Mouse (Mus musculus): ENCODE measurements around the gene 2310050C09Rik. TPM values are rescaled to one million over a fixed set of nuclear protein-coding genes. Genes with fewer than 3 reads are reported as not detected.

Gene 2310050C09Rik
- total RNA-seq (2014; rRNA removed; ENCODE audit: low replicate concordance) (not detected in 2 replicates), polyA plus RNA-seq (2015; fragmentation: Nextera tagmentation; extraction: Ambion mirVana) (not detected in 2 replicates)

DNA sequence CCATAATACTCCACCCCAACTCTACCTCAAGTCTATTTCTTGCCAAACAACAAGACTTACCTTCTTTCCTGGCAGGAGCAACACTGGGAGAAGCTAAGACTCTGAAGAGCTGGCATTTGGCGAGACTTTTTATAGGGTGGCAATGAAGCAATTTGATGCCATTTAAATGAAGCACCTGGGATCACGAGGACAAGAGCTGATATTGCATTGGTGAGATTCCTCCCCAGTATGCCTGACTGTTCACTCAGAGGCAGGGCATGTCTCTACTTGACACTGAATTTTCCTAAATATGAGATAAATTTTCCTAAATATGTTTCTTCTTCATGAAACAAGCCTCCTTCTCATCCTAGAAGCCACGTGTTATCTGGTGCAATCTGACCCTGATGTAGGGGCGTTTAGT lies at the start of gene 2310050C09Rik:
Gene 2310050C09Rik (minus strand): TSS at position 101 of the 400 bp plus-strand sequence.
- Histone ChIP-seq H3K36me3 (replicated peaks; ENCODE audit: control insufficient read depth, insufficient read depth, low read length) (no peaks in the 10 kb centered on the region), H3K4me1 (ENCODE audit: control insufficient read depth, insufficient read depth) (no peaks in the 10 kb centered on the region), H3K9ac (replicated peaks; ENCODE audit: low read depth, low read length) (no peak within 1 kb of the TSS), H3K27me3 (ENCODE audit: control insufficient read depth, insufficient read depth, low read length) (no peaks in the 10 kb centered on the region), H3K27ac (ENCODE audit: low read depth) (no peak within 1 kb of the TSS), H3K4me2 (ENCODE audit: low read depth, low read length) (no peak within 1 kb of the TSS), H3K4me3 (ENCODE audit: low read depth, low read length) (no peak within 1 kb of the TSS), H3K9me3 (replicated peaks; ENCODE audit: control insufficient read depth, low read length) (no peaks in the 10 kb centered on the region)
- 64% methylated on average over 4 of the region's 4 CpGs for WGBS
- ATAC-seq (ENCODE audit: insufficient read depth, low read depth) = no peak
- no peak for DNase-seq (ENCODE audit: low spot score)
- TF ChIP-seq CTCF (IDR thresholded peaks at IDR 0.05; ENCODE audit: low read depth) (no peak), EP300 (IDR thresholded peaks at IDR 0.05; ENCODE audit: low read depth) (no peak)

DNA sequence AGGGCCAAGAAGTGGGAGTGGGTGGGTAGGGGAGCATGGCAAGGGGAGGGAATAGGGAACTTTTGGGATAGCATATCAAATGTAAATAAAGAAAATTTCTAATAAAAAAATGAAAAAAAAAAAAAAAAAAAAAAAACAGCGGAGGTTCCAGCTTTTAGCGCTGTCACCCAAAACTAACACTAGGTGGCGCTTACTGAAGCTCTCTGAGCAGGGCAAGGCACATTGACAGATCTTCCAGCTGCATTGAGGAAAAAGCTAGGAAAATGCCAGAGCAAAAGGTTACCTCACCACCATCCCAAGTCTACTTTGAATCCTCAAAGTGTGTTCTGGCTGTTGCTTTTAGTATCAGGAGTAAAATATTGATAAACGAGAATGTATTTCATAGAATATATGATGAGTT lies 37.6 kb upstream of the 2310050C09Rik start:
- H3K9ac ChIP-seq (replicated peaks; ENCODE audit: low read depth, low read length) = no peak overlapping the region
- DNase-seq (ENCODE audit: low spot score) (no peak), ATAC-seq (ENCODE audit: insufficient read depth, low read depth) (no peak)
- H3K27ac ChIP-seq (ENCODE audit: low read depth) = no peak overlapping the region
- 22% methylated on average over 4 of the region's 4 CpGs for WGBS
- TF ChIP-seq EP300 (IDR thresholded peaks at IDR 0.05; ENCODE audit: low read depth) (no peak), CTCF (IDR thresholded peaks at IDR 0.05; ENCODE audit: low read depth) (peak; percentile 58)
- no peaks in the 10 kb centered on the region for H3K36me3 ChIP-seq (replicated peaks; ENCODE audit: control insufficient read depth, insufficient read depth, low read length)
- no peaks in the 10 kb centered on the region for H3K4me1 ChIP-seq (ENCODE audit: control insufficient read depth, insufficient read depth)
- no peak overlapping the region for H3K4me3 ChIP-seq (ENCODE audit: low read depth, low read length)
- H3K4me2 ChIP-seq (ENCODE audit: low read depth, low read length) = no peak overlapping the region
- no peaks in the 10 kb centered on the region for H3K27me3 ChIP-seq (ENCODE audit: control insufficient read depth, insufficient read depth, low read length)
- no peaks in the 10 kb centered on the region for H3K9me3 ChIP-seq (replicated peaks; ENCODE audit: control insufficient read depth, low read length)

DNA sequence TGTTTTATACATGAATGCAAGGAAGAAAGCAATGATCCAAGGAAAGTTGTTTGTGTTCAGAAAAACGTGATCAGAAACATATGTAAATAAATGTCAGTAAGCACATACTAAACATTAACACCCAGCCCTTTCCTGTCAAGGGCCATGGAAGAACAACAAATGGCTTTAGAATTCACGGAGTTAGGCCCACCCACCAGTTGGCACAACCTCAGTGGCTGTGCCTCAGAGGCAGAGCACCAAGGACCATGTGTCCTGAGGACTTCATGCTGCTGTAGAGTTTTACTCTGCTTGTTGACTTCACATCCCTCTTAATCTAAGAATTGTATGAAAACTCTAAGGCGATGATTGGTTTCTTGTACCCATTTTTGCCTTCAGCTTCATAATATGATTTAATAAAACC lies 35.2 kb upstream of the 2310050C09Rik start:
- Histone ChIP-seq H3K27me3 (ENCODE audit: control insufficient read depth, insufficient read depth, low read length) (no peaks in the 10 kb centered on the region), H3K4me3 (ENCODE audit: low read depth, low read length) (no peak overlapping the region), H3K9ac (replicated peaks; ENCODE audit: low read depth, low read length) (no peak overlapping the region), H3K36me3 (replicated peaks; ENCODE audit: control insufficient read depth, insufficient read depth, low read length) (no peaks in the 10 kb centered on the region), H3K4me1 (ENCODE audit: control insufficient read depth, insufficient read depth) (no peaks in the 10 kb centered on the region), H3K27ac (ENCODE audit: low read depth) (no peak overlapping the region), H3K9me3 (replicated peaks; ENCODE audit: control insufficient read depth, low read length) (no peaks in the 10 kb centered on the region), H3K4me2 (ENCODE audit: low read depth, low read length) (no peak overlapping the region)
- WGBS = 36% methylated on average over 3 of the region's 3 CpGs
- TF ChIP-seq EP300 (IDR thresholded peaks at IDR 0.05; ENCODE audit: low read depth) (no peak), CTCF (IDR thresholded peaks at IDR 0.05; ENCODE audit: low read depth) (no peak)
- ATAC-seq (ENCODE audit: insufficient read depth, low read depth) = no peak
- no peak for DNase-seq (ENCODE audit: low spot score)

DNA sequence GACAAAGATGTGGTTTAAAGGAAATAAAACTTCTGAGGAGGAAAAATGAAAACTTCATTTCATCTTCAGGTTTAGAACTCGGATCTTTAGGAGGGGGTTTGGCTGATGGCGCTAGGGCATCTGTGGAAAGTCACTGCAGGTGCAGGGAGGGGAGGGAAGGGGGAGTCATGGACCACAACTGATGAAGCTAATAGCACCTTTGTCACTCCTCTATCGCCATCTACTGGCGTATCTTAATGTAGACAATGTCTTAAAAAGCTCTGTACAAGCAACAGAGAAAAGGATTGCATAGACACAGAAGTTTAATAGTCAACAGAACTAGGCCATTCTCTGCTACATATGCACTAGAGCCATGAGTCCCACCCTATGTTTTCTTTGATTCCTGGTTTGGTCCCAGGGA lies 33.6 kb upstream of the 2310050C09Rik start:
- no peaks in the 10 kb centered on the region for H3K36me3 ChIP-seq (replicated peaks; ENCODE audit: control insufficient read depth, insufficient read depth, low read length)
- no peak overlapping the region for H3K4me2 ChIP-seq (ENCODE audit: low read depth, low read length)
- DNase-seq (ENCODE audit: low spot score) = peak; percentile 8
- H3K27ac ChIP-seq (ENCODE audit: low read depth) = no peak overlapping the region
- H3K9ac ChIP-seq (replicated peaks; ENCODE audit: low read depth, low read length) = no peak overlapping the region
- H3K27me3 ChIP-seq (ENCODE audit: control insufficient read depth, insufficient read depth, low read length) = no peaks in the 10 kb centered on the region
- H3K4me3 ChIP-seq (ENCODE audit: low read depth, low read length) = no peak overlapping the region
- H3K4me1 ChIP-seq (ENCODE audit: control insufficient read depth, insufficient read depth) = no peaks in the 10 kb centered on the region
- no peak for ATAC-seq (ENCODE audit: insufficient read depth, low read depth)
- no peaks in the 10 kb centered on the region for H3K9me3 ChIP-seq (replicated peaks; ENCODE audit: control insufficient read depth, low read length)
- no peak for TF ChIP-seq EP300 (IDR thresholded peaks at IDR 0.05; ENCODE audit: low read depth)
- TF ChIP-seq CTCF (IDR thresholded peaks at IDR 0.05; ENCODE audit: low read depth) = peak; percentile 42
- WGBS = 15% methylated on average over 4 of the region's 4 CpGs

DNA sequence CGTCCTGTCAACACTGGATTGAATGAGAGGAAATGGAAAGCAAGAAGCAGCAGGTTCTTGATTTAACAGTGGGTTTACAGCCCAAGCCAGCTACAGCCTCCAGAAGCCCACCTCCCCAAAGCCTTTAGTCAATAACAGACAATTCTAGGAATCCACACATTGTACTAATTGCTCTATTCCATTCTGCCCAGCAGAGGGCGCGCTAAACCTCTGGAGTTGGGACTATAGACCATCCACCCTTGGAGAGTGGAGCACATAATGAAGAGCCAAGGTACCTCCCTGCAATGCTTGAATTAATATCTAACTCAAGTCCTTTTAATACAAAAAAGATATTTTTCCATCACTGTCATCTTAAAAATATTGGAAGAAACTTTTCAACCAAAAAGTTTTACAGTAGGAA lies 33.0 kb upstream of the 2310050C09Rik start:
- 17% methylated on average over 3 of the region's 3 CpGs for WGBS
- DNase-seq (ENCODE audit: low spot score) = no peak
- Histone ChIP-seq H3K9ac (replicated peaks; ENCODE audit: low read depth, low read length) (no peak overlapping the region), H3K9me3 (replicated peaks; ENCODE audit: control insufficient read depth, low read length) (no peaks in the 10 kb centered on the region), H3K4me3 (ENCODE audit: low read depth, low read length) (no peak overlapping the region), H3K27ac (ENCODE audit: low read depth) (no peak overlapping the region), H3K4me1 (ENCODE audit: control insufficient read depth, insufficient read depth) (no peaks in the 10 kb centered on the region), H3K4me2 (ENCODE audit: low read depth, low read length) (no peak overlapping the region), H3K36me3 (replicated peaks; ENCODE audit: control insufficient read depth, insufficient read depth, low read length) (no peaks in the 10 kb centered on the region), H3K27me3 (ENCODE audit: control insufficient read depth, insufficient read depth, low read length) (no peaks in the 10 kb centered on the region)
- no peak for ATAC-seq (ENCODE audit: insufficient read depth, low read depth)
- peak; percentile 50 for TF ChIP-seq CTCF (IDR thresholded peaks at IDR 0.05; ENCODE audit: low read depth)
- TF ChIP-seq EP300 (IDR thresholded peaks at IDR 0.05; ENCODE audit: low read depth) = no peak

DNA sequence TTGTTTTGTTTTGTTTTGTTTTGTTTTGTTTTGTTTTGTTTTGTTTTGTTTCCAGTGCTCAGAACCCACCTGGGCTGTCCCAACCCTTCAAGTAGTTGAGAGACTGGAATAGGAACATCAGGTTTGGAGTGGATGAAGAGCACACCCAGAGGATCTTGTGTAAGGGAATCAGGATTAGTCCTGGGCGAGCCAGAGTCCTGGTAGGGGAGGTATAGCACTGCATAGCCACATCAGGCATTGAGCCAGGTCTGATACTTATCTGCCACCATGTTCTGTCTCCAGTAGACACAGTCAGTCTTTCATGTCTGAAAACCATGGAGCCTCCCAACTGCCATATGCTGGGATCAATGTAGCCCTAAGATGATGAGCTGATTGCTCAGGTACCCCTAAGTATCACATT lies 24.5 kb upstream of the 2310050C09Rik start:
- WGBS = 41% methylated on average over 1 of the region's 1 CpGs
- Histone ChIP-seq H3K27ac (ENCODE audit: low read depth) (no peak overlapping the region), H3K9me3 (replicated peaks; ENCODE audit: control insufficient read depth, low read length) (no peaks in the 10 kb centered on the region), H3K4me1 (ENCODE audit: control insufficient read depth, insufficient read depth) (no peaks in the 10 kb centered on the region), H3K4me3 (ENCODE audit: low read depth, low read length) (no peak overlapping the region), H3K4me2 (ENCODE audit: low read depth, low read length) (no peak overlapping the region), H3K9ac (replicated peaks; ENCODE audit: low read depth, low read length) (no peak overlapping the region), H3K27me3 (ENCODE audit: control insufficient read depth, insufficient read depth, low read length) (no peaks in the 10 kb centered on the region), H3K36me3 (replicated peaks; ENCODE audit: control insufficient read depth, insufficient read depth, low read length) (no peaks in the 10 kb centered on the region)
- no peak for ATAC-seq (ENCODE audit: insufficient read depth, low read depth)
- DNase-seq (ENCODE audit: low spot score) = no peak
- TF ChIP-seq CTCF (IDR thresholded peaks at IDR 0.05; ENCODE audit: low read depth) (no peak), EP300 (IDR thresholded peaks at IDR 0.05; ENCODE audit: low read depth) (no peak)
